Mouse (Mus musculus): ENCODE data around the gene Asb16.

GRCm38 (mm10) chr11:102294887-102295597, 26.5 kb downstream of the Asb16 start:
- TF ChIP-seq POLR2A (IDR thresholded peaks at IDR 0.05; ENCODE audit: borderline replicate concordance, low read depth, low read length): no peak
- no peak for TF ChIP-seq CTCF (IDR thresholded peaks at IDR 0.05; ENCODE audit: low read depth, low read length)

Data from bone marrow macrophage, adult 2 months (primary cell).